Mouse (Mus musculus) heart, embryonic 16.5 days (tissue): ENCODE measurements around the gene Sycp3. TPM values are rescaled to one million over a fixed set of nuclear protein-coding genes. Genes with fewer than 3 reads are reported as not detected.
"Not testable (repeated sequence)": the region's sequence is repeated elsewhere in the genome, so short reads cannot be mapped to it uniquely, and the experiment has no call there.

Source experiments
- ATAC-seq: fragments of 200-750 bp; cut with Nextera tagmentation; replicated peaks from 2 replicates; pipeline ENCODE4 v1.8.0; 2017; ENCODE audit warnings: moderate number of reproducible peaks; ENCODE audit not compliant: insufficient read depth, low FRiP score; ENCODE audit errors: extremely low read depth
- H3K27ac ChIP-seq: fragments of 300-500 bp; sonication (generic); 2 replicates; pipeline ENCODE4 v1.5.1; 2014; ENCODE audit warnings: mild to moderate bottlenecking, low read length, control low read depth, moderate library complexity
- H3K27me3 ChIP-seq: fragments of 300-500 bp; sonication (generic); 2 replicates; pipeline ENCODE4 v1.6.1; 2014; ENCODE audit warnings: low read length, mixed read lengths; ENCODE audit not compliant: control insufficient read depth, insufficient read depth
- H3K36me3 ChIP-seq: fragments of 300-500 bp; sonication (generic); 2 replicates; pipeline ENCODE4 v1.6.1; 2014; ENCODE audit not compliant: control insufficient read depth, insufficient read depth
- H3K4me1 ChIP-seq: fragments of 300-500 bp; sonication (generic); 2 replicates; pipeline ENCODE4 v1.6.1; 2014; ENCODE audit warnings: low read length, mixed read lengths; ENCODE audit not compliant: control insufficient read depth, insufficient read depth
- H3K4me2 ChIP-seq: fragments of 300-500 bp; sonication (generic); 2 replicates; pipeline ENCODE4 v1.6.1; 2014; ENCODE audit warnings: low read depth, mild to moderate bottlenecking, control low read depth, low read length
- H3K4me3 ChIP-seq: fragments of 300-500 bp; sonication (generic); 2 replicates; pipeline ENCODE4 v1.5.1; 2014; ENCODE audit warnings: mild to moderate bottlenecking, control low read depth, low read length
- H3K9ac ChIP-seq: fragments of 300-500 bp; sonication (generic); 2 replicates; pipeline ENCODE4 v1.6.1; 2014; ENCODE audit warnings: low read length, control low read depth
- H3K9me3 ChIP-seq: fragments of 300-500 bp; sonication (generic); replicated peaks from 2 replicates; pipeline ENCODE4 v1.6.1; 2016; ENCODE audit warnings: low read length; ENCODE audit not compliant: control insufficient read depth
- WGBS: fragments of 180-500 bp; shearing (Covaris S2); extraction: QIAGEN DNeasy Blood & Tissue Kit; methylation state at CpG from one replicate; pipeline ENCODE4 v1.1.7; 2014; 5-methylcytosine and 5-hydroxymethylcytosine counted together
- polyA plus RNA-seq: library from polyadenylated mRNA; unstranded; fragments of >200 nt; fragmentation: Nextera tagmentation; extraction: Ambion mirVana; gene quantifications from 2 replicates; pipeline ENCODE4 v1.2.1, GENCODE M21; 2015

Gene Sycp3
- polyA plus RNA-seq, 1 experiment from 2014 or later: 0.22 TPM

DNA sequence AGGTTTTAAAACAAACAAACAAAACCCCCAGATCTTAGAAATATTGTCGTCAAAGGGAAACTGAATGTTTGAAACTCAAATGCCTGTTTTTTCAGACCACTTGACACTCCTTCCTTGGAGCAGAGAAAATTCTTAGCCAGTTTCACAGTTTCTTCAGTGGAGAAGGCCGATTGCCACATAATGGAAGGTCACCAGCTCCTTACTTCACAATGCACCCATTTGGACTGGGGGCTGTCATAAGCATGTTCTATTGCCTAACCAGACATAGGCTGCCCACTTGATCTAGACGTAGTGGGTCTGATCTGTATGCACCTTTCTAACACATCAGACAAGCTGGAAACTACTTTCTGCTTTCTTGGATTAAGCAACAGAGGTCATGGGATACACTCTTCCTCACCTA, 45.1 kb downstream of the Sycp3 start:
- no peak overlapping the region; the same call in 1 of the 2 replicates for H3K9ac ChIP-seq

DNA sequence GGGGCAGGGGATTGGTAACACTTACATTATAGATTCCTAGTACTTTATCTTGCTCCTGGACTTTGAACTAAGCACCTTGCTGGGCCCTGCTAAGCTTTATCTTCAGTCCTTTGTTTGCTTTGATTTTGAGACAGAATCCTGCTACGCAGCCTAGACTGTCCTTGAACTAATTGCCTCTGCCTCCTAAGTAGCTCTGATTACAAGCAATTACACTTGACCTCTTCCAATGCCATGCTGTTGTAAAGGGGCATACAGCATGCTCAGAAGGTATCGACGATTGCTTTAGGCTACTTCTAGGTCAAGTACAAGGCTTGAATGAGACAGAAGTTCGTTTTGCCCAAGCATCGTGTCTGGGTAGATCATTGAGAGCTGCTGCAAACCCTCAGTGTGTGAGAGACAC, 45.9 kb downstream of the Sycp3 start:
- H3K4me1 ChIP-seq: peaks cover 14% of the 10 kb centered on the region
- 73% methylated on average over 5 of the region's 5 CpGs for WGBS

More for the DNA sequence above, 45.1 kb downstream of the Sycp3 start:
- H3K4me3 ChIP-seq: no peak overlapping the region
- peak overlapping the region; percentile 67; the same call in 1 of the 2 replicates for H3K4me2 ChIP-seq
- no peaks in the 10 kb centered on the region for H3K36me3 ChIP-seq
- 69% methylated on average over 3 of the region's 3 CpGs for WGBS
- no peaks in the 10 kb centered on the region for H3K9me3 ChIP-seq
- peaks cover 13% of the 10 kb centered on the region for H3K4me1 ChIP-seq
- H3K27ac ChIP-seq: no peak overlapping the region; the same call in 1 of the 2 replicates
- no peak for ATAC-seq
- no peaks in the 10 kb centered on the region for H3K27me3 ChIP-seq

GRCm38 (mm10) chr10:88507691-88508143, 48.3 kb downstream of the Sycp3 start:
- no peak overlapping the region for H3K4me3 ChIP-seq
- H3K4me1 ChIP-seq: peaks cover 8% of the 10 kb centered on the region; the same call in 1 of the 2 replicates
- no peaks in the 10 kb centered on the region for H3K27me3 ChIP-seq
- no peak overlapping the region for H3K9ac ChIP-seq
- ATAC-seq: no peak
- H3K9me3 ChIP-seq: no peaks in the 10 kb centered on the region
- no peak overlapping the region for H3K4me2 ChIP-seq
- no peaks in the 10 kb centered on the region for H3K36me3 ChIP-seq
- no peak overlapping the region for H3K27ac ChIP-seq
- WGBS: 64% methylated on average over 7 of the region's 7 CpGs

More for the DNA sequence above, 45.9 kb downstream of the Sycp3 start:
- Histone ChIP-seq H3K4me3 (no peak overlapping the region), H3K9ac (no peak overlapping the region), H3K27ac (no peak overlapping the region), H3K27me3 (no peaks in the 10 kb centered on the region), H3K36me3 (no peaks in the 10 kb centered on the region), H3K4me2 (no peak overlapping the region), H3K9me3 (no peaks in the 10 kb centered on the region)
- no peak for ATAC-seq

DNA sequence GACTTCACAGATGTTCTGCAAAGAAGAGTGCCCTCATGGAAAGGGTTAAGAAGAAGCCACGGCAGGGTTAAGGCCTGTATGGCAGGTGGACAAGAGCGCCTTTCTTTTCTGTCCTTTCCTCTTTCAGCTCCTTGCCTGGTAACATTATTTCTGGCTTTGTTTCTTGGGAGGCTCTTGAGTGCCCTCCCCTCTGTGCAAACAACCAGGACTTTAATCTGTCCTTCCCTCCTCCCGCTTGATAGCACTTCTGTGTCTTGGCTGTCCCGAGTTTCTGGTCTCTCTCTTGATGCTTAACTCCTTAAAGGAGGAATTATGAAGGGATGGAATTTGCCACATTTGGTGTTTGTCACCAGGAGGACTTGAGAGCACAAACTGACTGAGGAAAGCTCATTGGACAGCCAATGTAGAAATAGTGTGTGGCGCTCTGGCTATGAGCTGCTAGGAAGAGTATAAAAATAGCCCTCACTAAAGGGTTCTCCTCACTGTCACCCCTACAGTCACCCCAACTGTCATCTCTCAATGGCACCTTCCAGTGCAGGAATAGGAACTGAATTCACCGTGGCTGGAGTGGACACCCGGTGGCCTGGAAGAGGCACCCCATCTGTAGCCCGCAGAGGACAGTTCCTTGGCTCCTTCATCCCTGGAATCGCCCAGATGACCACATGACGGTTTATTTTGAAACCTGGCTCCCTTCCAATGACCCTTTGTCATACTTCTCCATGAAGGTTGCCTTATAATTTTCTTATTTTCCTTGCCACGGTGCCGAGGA, 51.3 kb downstream of the Sycp3 start:
- 35% methylated on average over 12 of the region's 12 CpGs for WGBS
- Histone ChIP-seq H3K27ac (peak overlapping the region; percentile 26), H3K4me3 (no peak overlapping the region), H3K9me3 (no peaks in the 10 kb centered on the region), H3K36me3 (no peaks in the 10 kb centered on the region), H3K27me3 (no peaks in the 10 kb centered on the region), H3K4me1 (peaks cover 8% of the 10 kb centered on the region; the same call in 1 of the 2 replicates), H3K4me2 (peak overlapping the region; percentile 35), H3K9ac (no peak overlapping the region)
- peak; percentile 71 for ATAC-seq

DNA sequence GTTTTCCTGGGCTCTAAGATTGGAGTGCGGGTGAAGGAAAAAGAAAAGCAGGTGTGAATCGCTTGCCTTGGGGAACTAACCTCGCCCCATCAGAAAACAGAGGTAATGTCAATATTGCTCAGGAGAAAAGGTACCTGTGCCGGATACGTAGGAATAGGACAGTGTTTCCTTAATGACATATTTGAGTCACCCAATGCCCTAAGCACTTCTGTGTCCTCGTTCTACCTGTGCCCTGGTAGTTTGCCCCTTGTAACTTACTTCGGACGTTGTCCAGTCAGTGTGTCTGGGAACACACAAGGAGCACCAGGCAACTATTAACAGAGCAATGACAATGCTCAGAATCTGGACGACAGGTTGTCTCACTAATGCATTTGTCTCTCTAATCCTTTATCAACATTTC, 52.0 kb downstream of the Sycp3 start:
- Histone ChIP-seq H3K27ac (peak overlapping the region; percentile 26; the same call in 1 of the 2 replicates), H3K9me3 (no peaks in the 10 kb centered on the region), H3K36me3 (no peaks in the 10 kb centered on the region), H3K4me2 (no peak overlapping the region), H3K4me3 (no peak overlapping the region), H3K9ac (no peak overlapping the region), H3K4me1 (peaks cover 8% of the 10 kb centered on the region; the same call in 1 of the 2 replicates), H3K27me3 (no peaks in the 10 kb centered on the region)
- 90% methylated on average over 9 of the region's 9 CpGs for WGBS
- no peak for ATAC-seq

DNA sequence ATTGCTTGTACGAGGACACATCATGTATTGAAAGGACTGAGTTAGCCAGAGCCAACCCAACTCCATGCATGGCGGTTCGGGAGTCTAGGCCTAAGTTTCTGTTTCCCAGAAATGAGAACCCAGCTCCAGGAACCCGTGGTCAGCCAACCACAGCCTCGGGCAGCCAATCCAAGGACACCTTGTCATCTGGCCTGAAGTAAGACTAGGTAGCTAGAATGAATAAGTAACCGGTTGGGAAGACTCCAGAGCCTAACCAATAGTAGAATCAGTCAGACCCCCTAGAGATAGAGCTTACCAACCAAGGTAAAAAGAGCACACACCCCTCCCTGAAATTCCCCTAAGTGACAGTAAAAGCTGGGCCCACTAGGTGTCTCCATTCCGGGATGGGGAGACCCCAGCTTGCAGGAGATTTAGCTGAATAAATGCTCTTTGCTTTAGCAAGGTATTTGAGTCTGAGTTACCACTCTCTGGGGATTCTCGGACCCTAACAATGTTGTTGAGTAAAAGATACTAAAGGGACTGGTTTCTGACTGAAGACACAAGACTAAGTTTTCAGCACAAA, 54.3 kb downstream of the Sycp3 start:
- WGBS: 73% methylated on average over 8 of the region's 8 CpGs
- no peak for ATAC-seq
- Histone ChIP-seq H3K4me2 (no peak overlapping the region), H3K27me3 (no peaks in the 10 kb centered on the region), H3K4me1 (peaks cover 8% of the 10 kb centered on the region; the same call in 1 of the 2 replicates), H3K9ac (no peak overlapping the region), H3K4me3 (no peak overlapping the region), H3K9me3 (no peaks in the 10 kb centered on the region), H3K36me3 (no peaks in the 10 kb centered on the region), H3K27ac (no peak overlapping the region)

DNA sequence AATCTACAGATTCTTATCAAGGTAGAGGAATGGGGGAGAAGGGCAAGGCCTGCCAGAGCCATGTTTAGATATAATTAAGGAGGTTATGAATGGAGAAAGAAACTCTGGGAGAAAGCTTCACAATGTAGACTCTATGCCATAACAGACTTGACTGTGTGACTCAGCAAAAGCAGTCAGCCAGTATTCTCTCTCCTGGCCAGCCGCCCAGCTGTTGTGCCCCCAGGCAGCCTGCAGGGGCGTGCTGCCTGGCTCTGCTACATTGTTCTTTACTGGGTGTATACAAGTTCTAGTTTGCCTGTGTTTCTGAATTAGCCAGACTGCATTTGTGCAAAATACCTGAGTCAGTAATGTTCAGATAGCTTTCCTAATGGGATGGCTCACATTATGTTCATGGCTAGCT, 55.1 kb downstream of the Sycp3 start:
- Histone ChIP-seq H3K4me3 (no peak overlapping the region), H3K9me3 (no peaks in the 10 kb centered on the region), H3K4me2 (no peak overlapping the region), H3K36me3 (no peaks in the 10 kb centered on the region), H3K9ac (no peak overlapping the region), H3K27me3 (no peaks in the 10 kb centered on the region), H3K27ac (no peak overlapping the region), H3K4me1 (peaks cover 8% of the 10 kb centered on the region; the same call in 1 of the 2 replicates)
- 40% methylated on average over 2 of the region's 2 CpGs for WGBS
- 0 out of 2 replicates have a peak, but pooled peaks have one; percentile 41 for ATAC-seq

DNA sequence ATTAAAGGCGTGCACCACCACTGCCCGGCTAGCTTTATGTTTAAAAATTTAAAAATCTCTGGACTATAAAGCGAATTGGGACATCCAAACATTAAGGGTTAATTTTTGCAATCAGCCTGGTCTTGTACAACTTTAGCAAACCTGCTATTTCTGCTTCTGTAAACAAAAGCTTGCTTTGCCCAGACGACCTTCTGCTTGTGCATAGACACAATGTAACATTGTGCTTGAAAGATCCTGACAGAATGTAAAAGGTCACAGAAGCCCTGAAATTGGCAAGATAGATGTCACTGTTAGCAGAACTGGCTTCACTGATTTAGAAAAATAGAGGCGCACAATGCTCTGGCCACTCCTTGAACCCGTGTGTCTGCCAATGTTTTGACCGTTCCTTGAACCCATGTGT, 55.7 kb downstream of the Sycp3 start:
- H3K4me3 ChIP-seq, H3K4me1 ChIP-seq, ATAC-seq, H3K36me3 ChIP-seq, H3K9me3 ChIP-seq, H3K4me2 ChIP-seq, H3K27ac ChIP-seq, H3K9ac ChIP-seq, H3K27me3 ChIP-seq: not testable (repeated sequence)
- 75% methylated on average over 7 of the region's 7 CpGs for WGBS

DNA sequence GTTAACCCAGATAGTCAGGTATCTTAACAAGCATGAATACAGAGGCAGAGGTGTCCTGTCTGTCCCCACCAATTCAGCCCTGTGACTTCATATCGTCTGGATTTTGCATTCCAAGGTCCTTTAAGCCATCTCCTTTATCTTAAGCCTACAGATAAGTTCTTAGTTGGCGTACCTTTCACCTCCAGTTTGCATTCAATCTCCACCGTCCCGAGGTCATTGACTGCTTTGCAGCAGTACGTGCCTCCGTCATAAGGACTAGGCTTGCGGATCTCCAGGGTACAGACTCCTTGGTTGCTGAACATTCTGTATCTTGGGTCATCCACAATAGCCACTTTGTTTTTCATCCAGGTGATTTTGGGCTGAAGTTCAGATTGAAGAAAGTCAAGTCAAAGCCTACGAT, 63.4 kb downstream of the Sycp3 start:
- H3K9me3 ChIP-seq: no peaks in the 10 kb centered on the region
- 65% methylated on average over 8 of the region's 8 CpGs for WGBS
- no peaks in the 10 kb centered on the region for H3K27me3 ChIP-seq
- no peak for ATAC-seq
- no peak overlapping the region for H3K27ac ChIP-seq
- H3K9ac ChIP-seq: no peak overlapping the region
- H3K4me3 ChIP-seq: no peak overlapping the region
- no peaks in the 10 kb centered on the region for H3K36me3 ChIP-seq
- no peak overlapping the region for H3K4me2 ChIP-seq
- H3K4me1 ChIP-seq: no peaks in the 10 kb centered on the region
